Mouse (Mus musculus) midbrain, embryonic 12.5 days (tissue): Measurements from ENCODE around the gene Defb19. TPM values are rescaled to one million over a fixed set of nuclear protein-coding genes. Genes with fewer than 3 reads are reported as not detected.

Source experiments
- ATAC-seq: fragments of 200-750 bp; cut with Nextera tagmentation; 2 replicates; pipeline ENCODE4 v1.8.0; 2017; ENCODE audit warnings: low read depth, moderate TSS enrichment, moderate library complexity; ENCODE audit not compliant: low FRiP score
- H3K27ac ChIP-seq: fragments of 300-500 bp; sonication (generic); replicated peaks from 2 replicates; pipeline ENCODE4 v1.5.1; 2016; ENCODE audit warnings: mild to moderate bottlenecking
- H3K27me3 ChIP-seq: fragments of 300-500 bp; sonication (generic); 2 replicates; pipeline ENCODE4 v1.6.1; 2016; ENCODE audit warnings: mild to moderate bottlenecking
- H3K36me3 ChIP-seq: fragments of 300-500 bp; sonication (generic); 2 replicates; pipeline ENCODE4 v1.6.1; 2016
- H3K4me1 ChIP-seq: fragments of 300-500 bp; sonication (generic); 2 replicates; pipeline ENCODE4 v1.6.1; 2016
- H3K4me2 ChIP-seq: fragments of 300-500 bp; sonication (generic); replicated peaks from 2 replicates; pipeline ENCODE4 v1.6.1; 2016; ENCODE audit warnings: mild to moderate bottlenecking, moderate library complexity
- H3K4me3 ChIP-seq: fragments of 300-500 bp; sonication (generic); 2 replicates; pipeline ENCODE4 v1.5.1; 2016; ENCODE audit warnings: mild to moderate bottlenecking
- H3K9ac ChIP-seq: fragments of 300-500 bp; sonication (generic); replicated peaks from 2 replicates; pipeline ENCODE4 v1.6.1; 2016; ENCODE audit warnings: mild to moderate bottlenecking, moderate library complexity
- H3K9me3 ChIP-seq: fragments of 300-500 bp; sonication (generic); 2 replicates; pipeline ENCODE4 v1.6.1; 2016; ENCODE audit warnings: mild to moderate bottlenecking
- WGBS: fragments of 180-500 bp; shearing (Covaris S2); methylation state at CpG from one replicate; pipeline ENCODE4 v1.1.7; 2016; 5-methylcytosine and 5-hydroxymethylcytosine counted together
- polyA plus RNA-seq: library from polyadenylated mRNA; unstranded; fragments of >200 nt; fragmentation: Nextera tagmentation; extraction: Ambion mirVana; gene quantifications from 2 replicates; pipeline ENCODE4 v1.2.1, GENCODE M21; 2016

Defb19 gene
- polyA plus RNA-seq, 1 experiment from 2014 or later: not detected

DNA sequence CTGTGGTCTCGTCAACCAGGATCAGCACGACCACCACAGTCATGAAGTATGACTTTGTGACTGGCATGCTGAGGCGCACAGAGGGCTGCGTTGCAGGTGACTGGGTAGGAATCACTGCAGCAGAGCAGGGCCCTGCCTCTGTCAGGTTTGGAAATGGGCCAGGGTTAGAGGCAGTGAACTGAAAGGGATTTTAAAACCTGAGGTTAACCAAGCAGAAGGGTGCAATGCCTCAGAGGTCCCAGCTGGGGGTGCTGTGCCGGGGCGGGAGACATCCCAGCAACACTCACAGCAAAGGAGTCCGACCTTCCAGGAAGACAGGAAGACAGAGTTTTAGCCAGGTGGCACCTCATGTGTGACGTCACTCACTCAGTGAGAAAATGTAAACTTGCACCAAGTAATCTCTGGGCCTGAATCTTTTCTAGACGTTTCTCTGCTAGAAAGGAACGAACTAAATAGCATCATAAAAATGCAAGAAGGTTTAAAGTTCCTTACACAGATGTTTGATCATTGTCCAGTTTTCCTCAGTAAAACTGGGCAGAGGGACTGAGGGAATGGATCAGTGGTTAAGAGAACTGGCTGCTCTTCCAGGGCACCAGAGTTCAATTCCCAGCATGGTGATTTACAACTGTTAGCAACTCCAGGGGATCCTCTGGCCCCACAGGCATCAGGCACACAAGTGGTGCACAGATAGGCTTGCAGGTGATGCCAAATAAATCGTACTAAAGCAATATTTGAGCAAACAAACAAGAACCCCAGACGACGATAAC is 40.0 kb downstream of the Defb19 start, which contains the start of gene Defb29:
TSS of gene Defb29 (minus strand) at position 155 of the 767 bp plus-strand sequence.
- WGBS: 59% methylated on average over 13 of the region's 13 CpGs
- no peak within 1 kb of the TSS for H3K9ac ChIP-seq
- H3K9me3 ChIP-seq: no peaks in the 10 kb centered on the region
- H3K27ac ChIP-seq: no peak within 1 kb of the TSS
- H3K4me2 ChIP-seq: no peak within 1 kb of the TSS
- H3K4me3 ChIP-seq: no peak within 1 kb of the TSS
- no peak for ATAC-seq
- H3K36me3 ChIP-seq: no peaks in the 10 kb centered on the region
- no peaks in the 10 kb centered on the region for H3K27me3 ChIP-seq
- H3K4me1 ChIP-seq: no peaks in the 10 kb centered on the region

Other genes starting within 250 kb of the Defb19 start
- gene Rbck1, start 247.7 kb downstream of the Defb19 start, polyA plus RNA-seq: 91.4 and 96.6 TPM in 2 replicates
- 2.1 and 2.5 TPM in 2 replicates for gene Trib3, start 236.3 kb downstream of the Defb19 start, polyA plus RNA-seq
- 12.5 and 16.1 TPM in 2 replicates for gene Nrsn2, start 203.7 kb downstream of the Defb19 start, polyA plus RNA-seq
- gene Sox12, start 182.2 kb downstream of the Defb19 start, polyA plus RNA-seq: 15.6 and 18.7 TPM in 2 replicates
- 51.3 and 53.3 TPM in 2 replicates for gene Zcchc3, start 165.3 kb downstream of the Defb19 start, polyA plus RNA-seq
- 0.54 and 1.1 TPM in 2 replicates for gene 6820408C15Rik, start 164.7 kb downstream of the Defb19 start, polyA plus RNA-seq
- not detected in 2 replicates for gene Defb23, start 115.7 kb downstream of the Defb19 start, polyA plus RNA-seq
- not detected in 2 replicates for gene Defb20, start 103.2 kb downstream of the Defb19 start, polyA plus RNA-seq
- not detected in 2 replicates for gene Defb22, start 90.2 kb downstream of the Defb19 start, polyA plus RNA-seq
- gene Defb26, start 68.6 kb downstream of the Defb19 start, polyA plus RNA-seq: not detected in 2 replicates
- gene Defb28, start 62.1 kb downstream of the Defb19 start, polyA plus RNA-seq: not detected in 2 replicates
- not detected in 2 replicates for gene Defb29, start 40.2 kb downstream of the Defb19 start, polyA plus RNA-seq
- not detected in 2 replicates for gene Gm17416, start 11.0 kb downstream of the Defb19 start, polyA plus RNA-seq
- not detected in 2 replicates for gene Defb21, start 7.6 kb downstream of the Defb19 start, polyA plus RNA-seq
- gene Defb45, start 19.1 kb upstream of the Defb19 start, polyA plus RNA-seq: not detected in 2 replicates
- gene Defb36, start 24.0 kb upstream of the Defb19 start, polyA plus RNA-seq: not detected in 2 replicates
- gene Defb25, start 42.7 kb upstream of the Defb19 start, polyA plus RNA-seq: not detected in 2 replicates
- gene Rem1, start 46.6 kb upstream of the Defb19 start, polyA plus RNA-seq: 0.31 TPM in 1 of 2 replicates, not detected in the other
- 142 and 147 TPM in 2 replicates for gene H13, start 89.1 kb upstream of the Defb19 start, polyA plus RNA-seq
- 38.4 and 39.6 TPM in 2 replicates for gene Mcts2, start 106.7 kb upstream of the Defb19 start, polyA plus RNA-seq
- gene Id1, start 155.9 kb upstream of the Defb19 start, polyA plus RNA-seq: 65.1 and 69.6 TPM in 2 replicates
- 3.2 and 3.9 TPM in 2 replicates for gene Cox4i2, start 173.9 kb upstream of the Defb19 start, polyA plus RNA-seq